Mouse (Mus musculus) stomach, postnatal 0 days (tissue): ENCODE data around the gene Mrps6.

Source experiments
- CTCF ChIP-seq: IDR thresholded peaks from 2 replicates; pipeline ENCODE4 v1.5.1; 2016; ENCODE audit warnings: antibody characterized with exemption, low read depth, mild to moderate bottlenecking, moderate library complexity
- EP300 ChIP-seq: optimal IDR thresholded peaks from 2 replicates; pipeline ENCODE3; 2016; ENCODE audit warnings: antibody characterized with exemption

GRCm38 (mm10) chr16:92052569-92052968 is 5.5 kb upstream of the Mrps6 start:
- TF ChIP-seq CTCF (no peak), EP300 (no peak)
